Mouse (Mus musculus) Patski (cell line): Measurements from ENCODE around the gene Ndufb7. TPM values are rescaled to one million over a fixed set of nuclear protein-coding genes. Genes with fewer than 3 reads are reported as not detected.
"Not testable (repeated sequence)": the region's sequence is repeated elsewhere in the genome, so short reads cannot be mapped to it uniquely, and the experiment has no call there.

Experiments
- ATAC-seq: fragments of 100-300 bp; one replicate; pipeline ENCODE4 v1.8.0; 2021
- CTCF ChIA-PET: fragments of 350-600 bp; sonication (Branson Sonifier 250); formaldehyde crosslinking; loops from one replicate; lab custom pipeline; 2022; ENCODE audit warnings: inconsistent platforms; lab: Charles Lee
- POLR2A ChIA-PET: fragments of 350-600 bp; sonication (Branson Sonifier 250); formaldehyde crosslinking; loops from one replicate; lab custom pipeline; 2022; ENCODE audit warnings: antibody characterized with exemption, inconsistent platforms; lab: Charles Lee
- DNase-seq: peaks from one replicate; pipeline ENCODE4 v3.0.0-alpha.2; 2011; ENCODE audit warnings: low read depth, low spot score
- H3K27me3 ChIP-seq: fragments of 371-371 bp; one replicate; pipeline ENCODE4 v1.5.1; 2021
- CTCF ChIP-seq: fragments of 100-300 bp; IDR thresholded peaks from one replicate; pipeline ENCODE4 v1.5.1; 2021
- in situ Hi-C: fragments of 300-500 bp; cut with MboI; formaldehyde crosslinking; loops from 3 replicates; pipeline ENCODE4 v1.11.1; 2018; ENCODE audit warnings: low pct_unique_long_range_greater_than_20kb, mixed read lengths
- polyA plus RNA-seq: library from polyadenylated mRNA; unstranded; gene quantifications from one replicate; pipeline ENCODE4 v1.2.3, GENCODE M21; 2021

The Ndufb7 gene
- polyA plus RNA-seq = 247 TPM

GRCm38 (mm10) chr8:83566469-83567395 lies at the start of gene Ndufb7:
TSS of gene Ndufb7 (plus strand) at chr8:83566671.
- TF ChIP-seq CTCF = no peak

GRCm38 (mm10) chr8:83520432-83520831 lies 46.0 kb upstream of the Ndufb7 start:
- TF ChIP-seq CTCF = no peak
- POLR2A ChIA-PET = no interaction called here
- ATAC-seq = no peak
- CTCF ChIA-PET = no interaction called here
- no peak for DNase-seq
- H3K27me3 ChIP-seq = peaks cover 9% of the 10 kb centered on the region
- in situ Hi-C loops = no loop called here

More at GRCm38 (mm10) chr8:83566469-83567395, at the start of gene Ndufb7:
- ChIA-PET POLR2A (no interaction called here), CTCF (interaction anchor here (1.3 to 1.4 kb wide), 2 partner anchors 12 to 28 kb away, joined by 4 read pairs; no protein-coding TSS in a partner anchor)
- in situ Hi-C loops = no loop called here
- DNase-seq (peak; percentile 43), ATAC-seq (peak; percentile 82)
- no peaks in the 10 kb centered on the region for H3K27me3 ChIP-seq

GRCm38 (mm10) chr8:83520907-83521306 lies 45.6 kb upstream of the Ndufb7 start:
- peaks cover 14% of the 10 kb centered on the region for H3K27me3 ChIP-seq
- POLR2A ChIA-PET, ATAC-seq, DNase-seq, in situ Hi-C loops, CTCF ChIA-PET: not testable (repeated sequence)

- DNase-seq (no peak), ATAC-seq (no peak)
- POLR2A ChIA-PET = no interaction called here
- in situ Hi-C loops = no loop called here
- no peak for TF ChIP-seq CTCF
- H3K27me3 ChIP-seq = peaks cover 16% of the 10 kb centered on the region
- CTCF ChIA-PET = no interaction called here
Measured at GRCm38 (mm10) chr8:83521310-83521709, 45.2 kb upstream of the Ndufb7 start.

- ATAC-seq (no peak), DNase-seq (no peak)
- ChIA-PET CTCF (interaction anchor here (1.0 kb wide), 1 partner anchor 19 kb away, joined by 5 read pairs; no protein-coding TSS in a partner anchor), POLR2A (no interaction called here)
- in situ Hi-C loops = no loop called here
- no peak for TF ChIP-seq CTCF
- peaks cover 12% of the 10 kb centered on the region for H3K27me3 ChIP-seq
Measured at GRCm38 (mm10) chr8:83534802-83535201, 31.7 kb upstream of the Ndufb7 start.

- DNase-seq (no peak), ATAC-seq (no peak)
- no peak for TF ChIP-seq CTCF
- CTCF ChIA-PET = interaction anchor here (1.0 to 1.7 kb wide), 2 partner anchors 15 to 18 kb away, joined by 5 read pairs; no protein-coding TSS in a partner anchor
- in situ Hi-C loops = no loop called here
- H3K27me3 ChIP-seq = peaks cover 12% of the 10 kb centered on the region
- POLR2A ChIA-PET = no interaction called here
Measured at GRCm38 (mm10) chr8:83535736-83536135, 30.7 kb upstream of the Ndufb7 start, which contains the start of gene Olfr370. TSS of gene Olfr370 (plus strand) at chr8:83535780.

GRCm38 (mm10) chr8:83562669-83563068 lies 3.8 kb upstream of the Ndufb7 start:
- no peak for TF ChIP-seq CTCF
- no peak for ATAC-seq
- in situ Hi-C loops = no loop called here
- POLR2A ChIA-PET = no interaction called here
- CTCF ChIA-PET = interaction anchor here (1.0 to 1.6 kb wide), 2 partner anchors 24 to 34 kb away, joined by 3 read pairs; no protein-coding TSS in a partner anchor
- peaks cover 14% of the 10 kb centered on the region for H3K27me3 ChIP-seq
- DNase-seq = no peak

GRCm38 (mm10) chr8:83563246-83563645 lies 3.2 kb upstream of the Ndufb7 start:
- CTCF ChIA-PET = interaction anchor here (1.0 to 1.6 kb wide), 2 partner anchors 24 to 33 kb away, joined by 3 read pairs; no protein-coding TSS in a partner anchor
- ATAC-seq = no peak

GRCm38 (mm10) chr8:83565731-83566375 lies 618 bp upstream of the Ndufb7 start:
- H3K27me3 ChIP-seq = no peaks in the 10 kb centered on the region
- DNase-seq (no peak), ATAC-seq (no peak)
- in situ Hi-C loops = no loop called here
- ChIA-PET POLR2A (no interaction called here), CTCF (no interaction called here)
- no peak for TF ChIP-seq CTCF

More at GRCm38 (mm10) chr8:83563246-83563645, 3.2 kb upstream of the Ndufb7 start:
- TF ChIP-seq CTCF = no peak
- in situ Hi-C loops = no loop called here
- H3K27me3 ChIP-seq = peaks cover 9% of the 10 kb centered on the region
- DNase-seq = no peak
- POLR2A ChIA-PET = no interaction called here

GRCm38 (mm10) chr8:83567668-83568067 lies 1.2 kb downstream of the Ndufb7 start:
- ChIA-PET POLR2A (no interaction called here), CTCF (interaction anchor here (1.3 to 1.4 kb wide), 2 partner anchors 11 to 27 kb away, joined by 4 read pairs; no protein-coding TSS in a partner anchor)
- no peaks in the 10 kb centered on the region for H3K27me3 ChIP-seq
- ATAC-seq (no peak), DNase-seq (no peak)
- in situ Hi-C loops = no loop called here
- no peak for TF ChIP-seq CTCF
